Mouse (Mus musculus) telencephalon, adult 2 months (tissue): ENCODE measurements around the gene Btbd18.

Experiments
- DNase-seq: peaks from one replicate; pipeline ENCODE4 v3.0.0-alpha.2; 2011; ENCODE audit warnings: low read depth, low spot score

The Btbd18 gene

DNA sequence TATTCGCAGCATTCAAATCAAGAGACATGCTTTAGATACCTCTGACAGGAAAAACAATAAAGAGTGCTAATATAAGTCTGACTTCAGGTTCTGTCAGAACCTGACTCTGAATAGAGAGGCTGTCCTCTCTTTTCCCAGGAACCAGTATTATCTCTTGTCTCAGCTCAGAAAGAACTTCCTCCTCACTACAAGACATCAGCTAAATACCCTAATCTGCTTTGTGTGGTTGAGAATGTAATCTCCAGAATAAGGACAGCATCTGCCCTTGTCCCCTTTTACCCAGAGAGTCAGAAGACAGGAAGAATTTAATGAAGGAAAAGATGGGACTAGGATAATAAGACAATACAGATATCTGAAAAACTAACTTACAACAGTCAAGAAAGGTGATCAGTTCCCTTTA is 44.6 kb downstream of the Btbd18 start:
- DNase-seq, result no peak

DNA sequence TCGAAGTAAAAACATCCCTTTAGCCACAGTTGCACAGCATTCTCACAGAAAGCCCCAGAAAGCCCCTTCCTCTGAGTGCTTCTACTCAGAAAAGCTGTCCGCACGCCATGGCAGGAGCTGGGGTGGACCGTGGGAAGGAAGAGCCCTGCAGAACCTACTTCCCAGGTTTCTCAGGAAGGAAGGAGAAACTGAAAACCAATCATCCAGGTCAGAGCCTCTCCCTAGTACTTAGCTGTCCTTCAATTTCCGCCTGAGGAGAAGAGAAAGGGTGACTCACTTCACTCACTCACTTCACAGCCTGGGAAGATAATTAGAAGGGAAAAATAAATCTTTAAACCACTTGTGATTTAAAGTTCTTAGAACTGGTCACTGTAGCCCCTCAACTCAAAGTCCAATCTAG is 45.5 kb downstream of the Btbd18 start:
- DNase-seq, result no peak

DNA sequence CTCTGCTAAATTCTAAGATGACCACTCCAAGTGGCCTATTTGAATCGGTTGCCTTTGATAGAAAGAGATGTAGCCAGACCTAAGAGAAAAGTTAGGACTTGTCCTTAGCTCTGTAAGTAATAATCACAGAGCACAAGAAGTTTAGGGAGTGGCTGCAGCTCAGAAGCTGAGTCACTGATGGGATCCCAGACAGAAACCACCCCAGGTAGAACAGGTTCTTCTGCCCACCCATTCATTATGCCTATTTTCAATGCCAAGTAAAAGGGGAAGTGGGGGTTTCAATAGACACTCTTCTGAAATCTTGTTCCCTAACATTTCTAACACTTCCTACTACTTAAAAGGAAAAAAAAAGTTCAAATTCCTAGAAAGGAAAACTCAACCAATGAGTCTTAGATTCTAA is 46.4 kb downstream of the Btbd18 start:
- no peak for DNase-seq

DNA sequence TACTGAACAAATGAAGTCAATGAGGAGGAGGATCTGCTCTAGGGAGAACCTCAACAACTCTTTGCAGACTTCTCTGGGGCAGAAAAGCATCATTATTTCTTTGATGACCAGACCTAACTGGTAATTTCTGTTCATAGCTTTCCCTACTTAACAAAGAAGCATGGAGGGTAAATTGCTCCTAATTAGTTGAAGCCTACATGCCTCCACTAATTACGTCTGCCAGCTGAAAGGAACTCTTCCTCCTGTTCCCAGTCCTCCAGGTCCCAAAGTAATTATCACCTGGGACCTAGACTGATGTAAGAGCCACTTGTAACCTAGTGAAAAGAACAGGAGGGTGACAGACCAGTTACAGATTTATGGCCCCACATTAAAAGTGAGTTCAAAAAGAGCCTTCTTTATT is 48.6 kb downstream of the Btbd18 start:
- no peak for DNase-seq

DNA sequence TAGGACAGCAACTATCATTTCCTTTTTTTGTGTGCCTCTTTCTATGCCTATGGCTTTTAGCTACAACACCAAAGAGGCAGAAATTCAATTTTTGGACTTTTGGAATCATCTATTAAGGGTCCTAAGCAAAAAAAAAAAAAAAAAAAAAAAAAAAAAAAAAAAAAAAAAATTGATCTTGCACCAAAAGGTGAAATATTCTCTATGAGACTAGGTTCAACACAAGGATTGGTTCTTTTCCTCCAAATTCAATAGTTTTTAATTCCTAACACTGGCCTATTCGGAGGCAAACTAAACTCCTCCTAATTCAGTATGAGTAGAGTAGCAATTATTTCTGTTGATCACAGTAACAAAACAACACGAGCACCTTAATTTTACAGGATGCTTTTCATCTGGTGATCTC is 53.0 kb downstream of the Btbd18 start:
- DNase-seq, result no peak

DNA sequence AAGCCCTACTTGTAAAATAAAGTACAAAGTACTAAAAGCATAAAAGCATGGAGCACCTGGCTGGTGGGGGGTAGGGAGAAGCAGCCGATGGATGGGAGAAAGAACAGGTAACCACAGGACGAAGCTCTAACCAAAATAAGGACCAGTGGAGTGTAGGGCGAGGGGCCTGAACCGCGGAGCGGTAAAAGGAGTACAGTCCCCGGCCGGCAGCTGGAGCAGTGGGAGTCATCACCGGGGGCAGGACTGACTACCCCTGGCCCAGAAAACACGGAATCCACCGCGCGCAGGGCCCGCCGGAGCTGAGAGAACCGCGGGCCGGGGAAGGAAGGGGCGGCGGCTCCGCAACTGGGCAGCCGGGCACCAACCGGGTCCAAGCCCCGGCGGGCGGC is 55.5 kb downstream of the Btbd18 start:
- no peak for DNase-seq

DNA sequence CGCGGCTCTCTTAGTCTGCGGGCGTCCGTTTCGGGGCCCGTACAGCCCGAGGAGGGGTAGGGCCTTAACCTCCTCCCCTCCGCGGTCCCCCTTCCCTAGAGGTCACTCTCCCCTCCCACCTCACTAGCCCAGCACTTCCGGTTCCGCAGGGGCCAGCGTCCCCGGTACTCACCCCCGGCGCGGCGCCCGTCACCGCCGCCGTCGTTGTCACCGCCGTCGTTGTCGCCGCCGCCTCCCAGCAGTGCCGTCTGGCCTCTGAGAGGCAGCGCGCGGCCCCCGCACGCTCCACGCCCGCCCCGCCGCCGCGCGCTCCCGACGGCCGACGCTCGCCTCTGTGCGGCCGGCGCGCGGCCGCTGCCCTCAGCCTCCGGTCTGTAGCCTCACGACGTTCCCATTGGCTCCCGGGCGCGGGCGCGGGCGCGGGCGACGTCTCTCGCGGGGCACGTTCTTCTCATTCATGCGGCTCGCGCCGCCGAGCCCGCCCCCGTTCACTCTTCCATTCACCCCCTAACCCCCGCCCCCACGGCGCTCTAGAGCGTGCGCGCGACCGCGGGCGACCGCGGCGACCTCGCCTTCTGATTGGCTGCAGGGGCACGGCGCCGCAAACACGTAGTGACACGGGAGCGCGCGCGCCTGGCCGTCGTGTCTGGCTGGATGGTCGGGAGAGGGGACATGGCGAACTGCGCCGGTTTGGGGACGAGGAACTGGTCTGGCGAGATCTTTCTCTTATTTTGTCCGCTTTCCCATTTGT is 56.1 kb downstream of the Btbd18 start, which contains the start of gene Zdhhc5:
Gene Zdhhc5, minus strand, starts transcription at position 370 of the 751 bp plus-strand sequence.
- DNase-seq, result peak; percentile 96

DNA sequence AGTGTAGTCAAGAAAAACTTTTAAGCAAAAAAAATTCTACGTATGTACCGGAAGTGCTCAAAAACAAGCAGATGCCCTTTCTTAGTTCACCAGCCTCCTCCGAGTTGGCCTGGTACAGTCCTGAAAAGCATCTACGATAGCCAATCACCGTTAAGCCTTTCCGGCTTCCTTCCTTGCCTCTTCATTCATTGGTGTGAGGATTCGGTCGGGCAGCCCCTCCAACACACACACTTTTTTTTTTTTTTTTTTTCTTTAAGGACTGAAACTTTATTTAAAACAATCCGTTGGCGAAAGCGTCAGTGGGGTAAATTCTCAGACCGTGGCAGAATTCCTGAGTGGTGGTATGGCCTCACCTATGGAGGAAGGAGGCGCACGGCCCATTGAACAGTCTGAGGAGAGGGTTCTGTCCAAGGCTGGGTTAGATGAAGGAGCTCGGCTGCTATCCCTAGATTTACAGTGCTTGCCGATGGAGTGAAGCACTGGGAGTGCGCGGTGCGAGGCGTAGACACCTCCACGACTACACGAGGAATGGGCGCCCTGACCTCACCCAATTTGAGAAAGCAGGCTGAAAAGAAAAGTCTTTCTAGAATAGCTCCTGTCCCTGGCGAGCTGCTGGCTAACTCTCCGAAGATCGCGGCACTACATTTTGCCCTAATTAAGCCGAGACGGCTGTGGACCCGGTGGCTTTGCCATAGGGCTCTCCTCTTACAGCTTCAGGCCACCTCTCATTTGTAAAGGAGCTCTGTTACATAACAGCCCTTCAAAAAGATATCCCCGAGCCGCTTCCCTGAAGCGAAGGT is 56.9 kb downstream of the Btbd18 start:
- peak; percentile 99 for DNase-seq

DNA sequence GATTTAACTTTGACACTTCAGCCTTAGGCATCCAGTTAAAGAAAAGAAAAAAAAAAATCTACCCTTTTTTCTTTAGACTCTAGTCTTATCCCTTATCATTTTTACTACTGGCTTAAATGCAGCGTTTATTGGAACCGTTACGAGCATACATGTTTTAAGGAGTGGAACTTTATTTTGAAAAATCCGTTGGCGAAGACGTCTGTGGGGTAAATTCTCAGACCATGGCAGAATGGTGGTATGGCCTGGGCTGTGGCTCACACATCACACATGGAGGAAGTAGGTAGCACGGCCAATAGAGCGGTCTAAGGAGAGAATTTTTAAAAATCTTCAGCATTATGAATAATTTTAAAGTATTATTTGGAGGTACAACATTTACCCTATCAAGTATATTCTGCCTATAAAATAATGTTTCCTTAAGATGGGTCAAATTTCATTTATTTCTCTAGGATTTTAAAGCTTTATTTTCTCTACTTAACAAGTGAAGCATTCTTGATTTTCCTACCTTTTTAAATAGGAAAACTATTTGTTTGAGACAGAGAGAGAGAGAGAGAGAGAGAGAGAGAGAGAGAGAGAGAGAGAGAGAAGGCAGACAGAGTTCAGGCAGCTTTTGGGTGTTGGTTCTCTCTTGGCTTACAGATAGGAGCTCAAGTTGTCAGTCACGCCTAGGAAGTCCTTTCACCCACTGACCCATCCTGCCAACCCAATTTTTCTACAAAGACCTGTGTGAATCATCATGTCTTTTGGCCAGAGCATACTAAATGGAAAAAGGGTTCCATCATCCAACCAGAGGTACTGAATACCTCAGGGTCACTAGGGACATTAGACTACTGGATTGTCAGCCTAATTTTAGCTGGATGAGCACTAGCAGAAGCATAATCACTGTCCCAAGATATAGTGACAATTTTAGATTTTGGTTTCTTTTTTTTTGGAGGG is 57.8 kb downstream of the Btbd18 start:
- DNase-seq, result no peak

DNA sequence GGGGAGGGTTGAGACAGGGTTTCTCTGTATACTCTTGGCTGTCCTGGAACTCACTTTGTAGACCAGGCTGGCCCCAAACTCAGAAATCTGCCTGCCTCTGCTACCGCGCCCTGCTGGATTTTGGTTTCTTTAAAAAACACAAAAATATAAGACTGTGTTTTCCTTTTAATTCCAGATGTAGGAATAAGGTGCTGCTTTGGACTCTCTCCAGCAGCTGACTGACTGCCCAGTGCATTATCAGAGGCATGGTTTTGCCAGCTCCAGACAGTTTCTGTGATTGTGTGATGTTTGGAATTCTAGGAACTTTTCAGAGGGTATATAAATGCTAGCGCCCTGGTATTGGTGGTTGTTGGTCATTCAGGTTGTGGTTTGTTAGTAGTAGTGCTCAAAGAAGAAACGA is 58.5 kb downstream of the Btbd18 start:
- no peak for DNase-seq
